Mouse (Mus musculus) lung, postnatal 0 days (tissue): ENCODE measurements at regions not wholly inside any gene's neighbourhood (a gene's known extent, or its start where the extent isn't known, plus 50 kb on each side); places are given as distances from the start of the nearest gene placed in this dataset.

Source experiments
- ATAC-seq: fragments of 200-750 bp; cut with Nextera tagmentation; 2 replicates; pipeline ENCODE4 v1.8.0; 2017; ENCODE audit warnings: moderate library complexity
- DNase-seq: peaks from one replicate; pipeline ENCODE4 v3.0.0-alpha.2; 2016; ENCODE audit warnings: low spot score
- H3K27ac ChIP-seq: fragments of 300-500 bp; sonication (generic); 2 replicates; pipeline ENCODE4 v1.5.1; 2014; ENCODE audit warnings: antibody characterized with exemption, mild to moderate bottlenecking, low read length, mixed read lengths
- H3K27me3 ChIP-seq: fragments of 300-500 bp; sonication (generic); replicated peaks from 2 replicates; pipeline ENCODE4 v1.6.1; 2014; ENCODE audit warnings: low read length, mixed read lengths; ENCODE audit not compliant: insufficient read depth
- H3K36me3 ChIP-seq: fragments of 300-500 bp; sonication (generic); 2 replicates; pipeline ENCODE4 v1.6.1; 2014; ENCODE audit warnings: low read length, mixed read lengths; ENCODE audit not compliant: insufficient read depth
- H3K4me1 ChIP-seq: fragments of 300-500 bp; sonication (generic); 2 replicates; pipeline ENCODE4 v1.6.1; 2014; ENCODE audit warnings: antibody characterized with exemption, low read depth, low read length, mixed read lengths; ENCODE audit not compliant: insufficient read depth
- H3K4me2 ChIP-seq: fragments of 300-500 bp; sonication (generic); replicated peaks from 2 replicates; pipeline ENCODE4 v1.6.1; 2014; ENCODE audit warnings: low read depth, mild to moderate bottlenecking, low read length, moderate library complexity, mixed read lengths
- H3K4me3 ChIP-seq: fragments of 300-500 bp; sonication (generic); 2 replicates; pipeline ENCODE4 v1.5.1; 2014; ENCODE audit warnings: low read depth, low read length
- H3K9ac ChIP-seq: fragments of 300-500 bp; sonication (generic); replicated peaks from 2 replicates; pipeline ENCODE4 v1.6.1; 2014; ENCODE audit warnings: low read depth, mild to moderate bottlenecking
- H3K9me3 ChIP-seq: fragments of 300-500 bp; sonication (generic); 2 replicates; pipeline ENCODE4 v1.6.1; 2016; ENCODE audit warnings: low read length, mixed read lengths
- CTCF ChIP-seq: IDR thresholded peaks from 2 replicates; pipeline ENCODE4 v1.5.1; 2016; ENCODE audit warnings: antibody characterized with exemption, mild to moderate bottlenecking
- EP300 ChIP-seq: IDR thresholded peaks from 2 replicates; pipeline ENCODE4 v1.6.1; 2016; ENCODE audit warnings: antibody characterized with exemption, mild to moderate bottlenecking, control low read depth
- WGBS: fragments of 180-500 bp; shearing (Covaris S2); extraction: QIAGEN DNeasy Blood & Tissue Kit; methylation state at CpG from one replicate; pipeline ENCODE4 v1.1.7; 2014; 5-methylcytosine and 5-hydroxymethylcytosine counted together

DNA sequence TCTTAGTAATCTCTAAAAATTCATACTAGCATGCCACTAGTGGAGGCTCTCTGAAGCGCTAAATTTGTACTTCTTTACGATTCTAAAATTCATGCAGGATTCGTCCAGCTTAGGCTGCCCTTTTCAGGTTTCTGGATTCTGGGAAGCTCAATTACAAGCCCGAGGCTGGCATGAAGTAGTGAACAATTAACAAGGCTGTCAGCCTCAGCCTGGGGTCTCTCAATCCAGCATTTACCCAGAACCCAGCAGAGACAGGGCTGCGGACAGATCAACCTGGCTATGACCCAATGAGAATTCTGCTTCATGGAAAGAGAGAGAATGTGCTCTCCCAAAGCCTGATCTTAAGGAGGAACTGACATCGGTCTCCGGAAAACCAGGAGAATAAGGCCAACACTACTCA lies 866.2 kb downstream of the Zfp704 start:
- ATAC-seq (no peak), DNase-seq (no peak)
- TF ChIP-seq EP300, result no peak
- no peak for TF ChIP-seq CTCF
- no peak overlapping the region for H3K4me2 ChIP-seq
- H3K4me3 ChIP-seq, result no peak overlapping the region
- no peak overlapping the region for H3K27ac ChIP-seq
- no peaks in the 10 kb centered on the region for H3K36me3 ChIP-seq
- H3K4me1 ChIP-seq, result no peaks in the 10 kb centered on the region
- no peaks in the 10 kb centered on the region for H3K27me3 ChIP-seq
- H3K9ac ChIP-seq, result no peak overlapping the region
- WGBS, result 86% methylated on average over 7 of the region's 7 CpGs
- H3K9me3 ChIP-seq, result no peaks in the 10 kb centered on the region

DNA sequence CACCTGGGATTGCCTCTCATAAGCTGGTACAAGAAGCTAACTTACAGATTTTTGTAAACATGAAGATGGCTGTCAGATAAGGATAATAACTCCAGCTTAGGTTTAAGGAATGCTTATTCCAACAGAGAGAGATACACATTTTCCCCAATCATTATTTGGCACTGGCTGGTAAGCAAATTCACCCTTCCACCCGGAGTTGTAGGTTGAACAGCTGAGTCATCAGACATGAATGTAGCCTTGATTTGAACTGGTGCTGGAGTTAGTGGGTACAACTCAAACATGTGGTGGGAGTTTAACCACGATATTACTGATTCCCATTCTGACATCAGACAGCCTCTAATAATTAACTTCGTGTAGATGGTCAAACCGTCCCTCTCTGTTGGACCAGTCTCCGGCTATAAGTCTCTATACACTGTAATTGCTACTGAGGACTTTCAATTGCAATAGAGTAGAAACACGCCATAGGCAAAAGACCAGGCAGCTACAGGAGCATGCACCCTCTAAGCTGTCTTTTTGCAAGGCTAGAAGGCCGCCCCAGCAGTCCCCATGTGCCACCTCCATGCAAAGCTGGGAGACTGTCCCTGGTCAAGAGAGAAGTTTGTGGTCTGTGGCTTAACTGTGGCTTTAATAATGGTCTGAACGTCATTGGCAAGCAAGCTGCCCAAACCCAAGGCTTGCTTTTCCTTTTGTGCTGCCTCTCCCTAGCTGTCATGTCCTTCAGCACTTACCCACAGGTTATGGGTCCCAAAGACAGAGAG lies 868.4 kb downstream of the Zfp704 start:
- ATAC-seq (no peak), DNase-seq (no peak)
- WGBS, result 73% methylated on average over 8 of the region's 8 CpGs
- Histone ChIP-seq H3K9ac (no peak overlapping the region), H3K4me2 (no peak overlapping the region), H3K27me3 (no peaks in the 10 kb centered on the region), H3K27ac (no peak overlapping the region), H3K9me3 (no peaks in the 10 kb centered on the region), H3K4me1 (peaks cover 4% of the 10 kb centered on the region; the same call in 1 of the 2 replicates), H3K4me3 (no peak overlapping the region), H3K36me3 (no peaks in the 10 kb centered on the region)
- no peak for TF ChIP-seq CTCF

DNA sequence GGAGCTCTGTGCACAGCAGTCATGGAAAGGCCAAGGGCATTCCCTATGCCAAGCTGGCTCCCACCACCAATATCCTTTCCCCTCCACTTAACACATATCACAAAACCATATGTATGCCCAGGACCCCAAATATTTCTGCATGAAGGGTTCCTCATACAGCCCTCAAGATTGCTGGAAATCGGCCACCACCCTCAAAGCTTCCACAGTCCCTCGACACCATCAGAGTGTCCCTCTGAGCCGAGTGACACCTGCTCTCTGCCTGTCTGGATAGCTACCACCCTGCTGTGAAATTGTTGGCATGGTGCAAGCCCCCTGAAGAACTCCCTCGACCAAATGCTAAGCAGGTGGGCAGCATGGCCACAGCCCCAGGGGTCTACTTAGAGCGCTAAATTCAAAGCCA lies 869.2 kb downstream of the Zfp704 start:
- Histone ChIP-seq H3K9ac (no peak overlapping the region), H3K27me3 (no peaks in the 10 kb centered on the region), H3K27ac (no peak overlapping the region), H3K4me3 (no peak overlapping the region), H3K36me3 (no peaks in the 10 kb centered on the region), H3K4me2 (no peak overlapping the region), H3K4me1 (peaks cover 4% of the 10 kb centered on the region; the same call in 1 of the 2 replicates), H3K9me3 (no peaks in the 10 kb centered on the region)
- DNase-seq, result no peak
- WGBS, result 70% methylated on average over 5 of the region's 5 CpGs
- ATAC-seq, result no peak
- TF ChIP-seq CTCF (no peak), EP300 (no peak)

DNA sequence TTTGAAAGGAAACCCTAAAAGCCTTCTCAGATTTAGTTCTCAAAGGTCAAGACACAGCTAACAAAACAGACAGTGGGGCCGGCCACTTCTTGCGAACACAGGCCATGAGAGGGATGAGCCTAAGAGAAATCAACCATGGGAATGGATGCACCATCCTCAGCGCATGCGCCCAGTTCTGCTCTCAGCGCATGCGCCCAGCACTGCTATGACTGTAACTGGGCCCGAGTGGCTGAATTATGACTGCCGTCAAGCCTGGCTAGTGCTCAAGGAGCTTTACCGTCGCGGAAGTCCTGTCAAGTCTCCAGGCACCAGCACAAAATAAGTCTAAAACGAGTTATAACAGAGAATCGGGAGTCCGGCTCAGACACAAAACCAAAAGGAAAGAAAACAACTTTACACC lies 870.6 kb downstream of the Zfp704 start:
- no peak overlapping the region for H3K4me3 ChIP-seq
- H3K9ac ChIP-seq, result no peak overlapping the region
- DNase-seq, result no peak
- no peak overlapping the region for H3K4me2 ChIP-seq
- H3K9me3 ChIP-seq, result no peaks in the 10 kb centered on the region
- ATAC-seq, result no peak
- H3K4me1 ChIP-seq, result peaks cover 4% of the 10 kb centered on the region; the same call in 1 of the 2 replicates
- 73% methylated on average over 14 of the region's 14 CpGs for WGBS
- no peak overlapping the region for H3K27ac ChIP-seq
- H3K27me3 ChIP-seq, result no peaks in the 10 kb centered on the region
- no peaks in the 10 kb centered on the region for H3K36me3 ChIP-seq
- TF ChIP-seq CTCF, result no peak
- no peak for TF ChIP-seq EP300

DNA sequence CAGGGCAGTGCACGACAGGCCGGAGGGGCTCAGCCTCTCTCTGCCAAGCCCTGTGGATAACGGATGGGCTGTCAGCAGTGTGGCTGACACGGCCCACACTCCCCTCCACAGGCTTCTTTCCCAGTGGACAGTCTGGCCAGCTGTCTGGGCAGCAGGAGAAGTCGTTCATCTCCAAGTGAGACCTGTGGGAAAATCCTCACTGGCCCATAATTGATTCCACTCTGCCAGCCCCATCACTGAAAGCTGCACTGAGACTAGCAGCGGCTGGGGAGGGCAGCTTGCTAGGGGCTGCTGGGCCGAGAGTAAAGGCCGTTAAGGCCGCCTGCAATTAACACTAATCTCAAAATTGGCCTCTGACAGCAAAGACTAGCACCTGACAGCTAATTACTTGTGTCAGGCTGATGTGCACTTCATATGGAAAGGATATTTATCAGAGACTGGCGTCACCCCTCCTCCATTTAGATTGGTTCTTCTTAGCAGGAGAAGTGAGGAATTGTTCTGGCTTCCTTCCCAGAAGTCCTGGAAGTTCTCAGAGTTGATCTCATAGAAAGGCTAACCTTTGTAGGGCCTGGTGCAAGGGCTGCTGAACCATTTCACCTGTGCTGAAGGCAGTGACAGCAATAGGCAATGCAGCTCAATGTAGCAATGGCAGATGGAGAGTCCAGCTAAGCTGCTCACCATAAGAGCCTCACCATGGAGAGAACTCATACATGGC lies 873.5 kb downstream of the Zfp704 start:
- H3K4me3 ChIP-seq, result no peak overlapping the region
- H3K36me3 ChIP-seq, result no peaks in the 10 kb centered on the region
- H3K9me3 ChIP-seq, result no peaks in the 10 kb centered on the region
- no peaks in the 10 kb centered on the region for H3K27me3 ChIP-seq
- TF ChIP-seq CTCF (no peak), EP300 (no peak)
- no peak overlapping the region for H3K9ac ChIP-seq
- H3K4me1 ChIP-seq, result peaks cover 4% of the 10 kb centered on the region; the same call in 1 of the 2 replicates
- peak; percentile 87 for ATAC-seq
- H3K4me2 ChIP-seq, result no peak overlapping the region
- 27% methylated on average over 10 of the region's 10 CpGs for WGBS
- DNase-seq, result no peak
- H3K27ac ChIP-seq, result no peak overlapping the region

DNA sequence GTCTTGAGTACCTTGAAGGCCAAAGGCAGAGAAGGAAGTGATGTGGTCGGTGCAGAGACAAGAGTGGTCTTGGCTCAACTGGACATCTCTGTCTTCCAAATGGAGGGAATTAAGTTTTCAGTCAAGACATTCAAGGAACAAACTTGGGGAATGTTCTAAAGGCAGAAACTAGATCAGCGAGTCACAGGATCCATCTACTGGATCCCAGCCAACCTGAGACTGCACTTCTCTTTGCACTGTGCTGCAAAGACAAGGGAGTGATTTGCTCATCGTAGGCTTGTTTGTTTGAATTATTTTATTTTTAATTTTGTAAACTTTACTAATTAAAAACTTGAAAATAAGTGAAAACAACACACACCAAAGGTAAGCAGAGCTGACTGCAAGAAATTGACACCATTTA lies 875.8 kb downstream of the Zfp704 start:
- TF ChIP-seq EP300, result no peak
- TF ChIP-seq CTCF, result no peak
- 32% methylated on average over 3 of the region's 3 CpGs for WGBS
- H3K27ac ChIP-seq, result no peak overlapping the region
- H3K36me3 ChIP-seq, result no peaks in the 10 kb centered on the region
- no peak overlapping the region for H3K4me3 ChIP-seq
- no peak overlapping the region for H3K4me2 ChIP-seq
- H3K27me3 ChIP-seq, result no peaks in the 10 kb centered on the region
- DNase-seq, result no peak
- H3K9me3 ChIP-seq, result no peaks in the 10 kb centered on the region
- H3K4me1 ChIP-seq, result peaks cover 4% of the 10 kb centered on the region; the same call in 1 of the 2 replicates
- no peak overlapping the region for H3K9ac ChIP-seq
- no peak for ATAC-seq
